Mouse (Mus musculus): ENCODE measurements around the gene Tctn3.

The Tctn3 gene

GRCm38 (mm10) chr19:40555136-40555535, 56.9 kb downstream of the Tctn3 start:
- DNase-seq (ENCODE audit: low read depth, low spot score): no peak

GRCm38 (mm10) chr19:40554343-40554742, 57.7 kb downstream of the Tctn3 start:
- DNase-seq (ENCODE audit: low read depth, low spot score): no peak

- DNase-seq (ENCODE audit: low read depth, low spot score): no peak
Observed at GRCm38 (mm10) chr19:40553849-40554248, 58.2 kb downstream of the Tctn3 start.

GRCm38 (mm10) chr19:40553014-40553789, 58.8 kb downstream of the Tctn3 start:
- peak; percentile 55 for DNase-seq (ENCODE audit: low read depth, low spot score)

- no peak for DNase-seq (ENCODE audit: low read depth, low spot score)
Observed at GRCm38 (mm10) chr19:40549516-40550135, 62.4 kb downstream of the Tctn3 start.

- DNase-seq (ENCODE audit: low read depth, low spot score): no peak
Observed at GRCm38 (mm10) chr19:40548796-40549515, 63.1 kb downstream of the Tctn3 start.

GRCm38 (mm10) chr19:40548386-40548785, 63.6 kb downstream of the Tctn3 start:
- DNase-seq (ENCODE audit: low read depth, low spot score): no peak
